In genomic region chr14:118706962-118707361, GRCm38 (mm10) we compare ENCODE assay signal across 7 mouse cellular contexts. TPM values are rescaled to one million over a fixed set of nuclear protein-coding genes. Genes with fewer than 3 reads are reported as not detected.
DNase-seq lines count a peak whose midpoint lies in the region; ATAC-seq lines count a peak whose summit lies in the region.

No protein-coding gene starts in this region.

- H3K9me3 ChIP-seq in kidney, embryonic 16.5 days (ENCODE audit: low read length): no peaks in the 10 kb centered on the region
- H3K9me3 ChIP-seq in embryonic facial prominence, embryonic 14.5 days (ENCODE audit: control insufficient read depth, low read length): no peaks in the 10 kb centered on the region
- H3K9me3 ChIP-seq in hindbrain, embryonic 13.5 days: no peaks in the 10 kb centered on the region
- H3K9me3 ChIP-seq in midbrain, embryonic 14.5 days (ENCODE audit: control insufficient read depth, low read length): no peaks in the 10 kb centered on the region

- H3K4me2 ChIP-seq in kidney, embryonic 16.5 days (replicated peaks; ENCODE audit: low read depth, low read length): peak overlapping the region; percentile 99
- peak overlapping the region; percentile 98; the same call in 1 of the 2 replicates for H3K4me2 ChIP-seq in embryonic facial prominence, embryonic 14.5 days (ENCODE audit: low read depth, low read length)
- H3K4me2 ChIP-seq in hindbrain, embryonic 13.5 days: peak overlapping the region; percentile 93
- peak overlapping the region; percentile 96 for H3K4me2 ChIP-seq in midbrain, embryonic 14.5 days (ENCODE audit: low read length)

- H3K27me3 ChIP-seq in kidney, embryonic 16.5 days (ENCODE audit: insufficient read depth, low read length): peaks cover 12% of the 10 kb centered on the region; the same call in 1 of the 2 replicates
- peaks cover 47% of the 10 kb centered on the region for H3K27me3 ChIP-seq in embryonic facial prominence, embryonic 14.5 days (replicated peaks; ENCODE audit: control insufficient read depth, insufficient read depth, low read length)
- peaks cover 45% of the 10 kb centered on the region for H3K27me3 ChIP-seq in hindbrain, embryonic 13.5 days
- H3K27me3 ChIP-seq in midbrain, embryonic 14.5 days (ENCODE audit: control insufficient read depth, insufficient read depth, low read length): peaks cover 15% of the 10 kb centered on the region

- 0 out of 2 replicates have a peak overlapping the region, but pooled peaks have one; percentile 69 for H3K9ac ChIP-seq in kidney, embryonic 16.5 days (replicated peaks; ENCODE audit: low read length)
- H3K9ac ChIP-seq in embryonic facial prominence, embryonic 14.5 days (ENCODE audit: low read depth, low read length): no peak overlapping the region
- H3K9ac ChIP-seq in hindbrain, embryonic 13.5 days: no peak overlapping the region
- no peak overlapping the region for H3K9ac ChIP-seq in midbrain, embryonic 14.5 days (replicated peaks; ENCODE audit: low read length)

- no peaks in the 10 kb centered on the region for H3K36me3 ChIP-seq in kidney, embryonic 16.5 days (ENCODE audit: insufficient read depth, low read length)
- no peaks in the 10 kb centered on the region for H3K36me3 ChIP-seq in embryonic facial prominence, embryonic 14.5 days (ENCODE audit: control insufficient read depth, insufficient read depth, low read length)
- H3K36me3 ChIP-seq in hindbrain, embryonic 13.5 days: no peaks in the 10 kb centered on the region
- no peaks in the 10 kb centered on the region for H3K36me3 ChIP-seq in midbrain, embryonic 14.5 days (ENCODE audit: control insufficient read depth, insufficient read depth, low read length)

- no peak overlapping the region for H3K27ac ChIP-seq in kidney, embryonic 16.5 days (ENCODE audit: low read length)
- no peak overlapping the region for H3K27ac ChIP-seq in embryonic facial prominence, embryonic 14.5 days (replicated peaks; ENCODE audit: low read depth, low read length)
- H3K27ac ChIP-seq in hindbrain, embryonic 13.5 days: no peak overlapping the region
- H3K27ac ChIP-seq in midbrain, embryonic 14.5 days (replicated peaks; ENCODE audit: low read depth, low read length): no peak overlapping the region

- peaks cover 15% of the 10 kb centered on the region for H3K4me1 ChIP-seq in kidney, embryonic 16.5 days (ENCODE audit: insufficient read depth, low read length)
- peaks cover 7% of the 10 kb centered on the region for H3K4me1 ChIP-seq in embryonic facial prominence, embryonic 14.5 days (ENCODE audit: control insufficient read depth, insufficient read depth, low read length)
- peaks cover 20% of the 10 kb centered on the region for H3K4me1 ChIP-seq in hindbrain, embryonic 13.5 days (replicated peaks)
- H3K4me1 ChIP-seq in midbrain, embryonic 14.5 days (ENCODE audit: control insufficient read depth, insufficient read depth, low read length): no peaks in the 10 kb centered on the region

- 86% methylated on average over 11 of the region's 11 CpGs for WGBS in kidney, embryonic 16.5 days
- 81% methylated on average over 11 of the region's 11 CpGs for WGBS in embryonic facial prominence, embryonic 14.5 days
- WGBS in hindbrain, embryonic 13.5 days: 87% methylated on average over 11 of the region's 11 CpGs
- WGBS in midbrain, embryonic 14.5 days: 83% methylated on average over 11 of the region's 11 CpGs

- DNase-seq in kidney, adult 11 months: no peak
- no peak for DNase-seq in embryonic facial prominence, embryonic 14.5 days (ENCODE audit: low spot score)
- no peak for DNase-seq in midbrain, embryonic 14.5 days
- no peak for DNase-seq in frontal cortex, postnatal 36 days (ENCODE audit: low spot score in 2 of 2)

- ATAC-seq in kidney, embryonic 16.5 days (ENCODE audit: low FRiP score, low TSS enrichment): no peak
- ATAC-seq in embryonic facial prominence, embryonic 14.5 days (ENCODE audit: low read depth): no peak
- no peak for ATAC-seq in hindbrain, embryonic 13.5 days (ENCODE audit: low FRiP score)
- no peak for ATAC-seq in midbrain, embryonic 14.5 days (ENCODE audit: low FRiP score, low TSS enrichment)
- no peak for ATAC-seq in megakaryocyte-erythroid progenitor cell, adult 5-6 weeks (replicated peaks; ENCODE audit: low FRiP score, low TSS enrichment, poor library complexity, severe bottlenecking)

- peak overlapping the region; percentile 71 for H3K4me3 ChIP-seq in kidney, embryonic 16.5 days (ENCODE audit: low read length)
- H3K4me3 ChIP-seq in embryonic facial prominence, embryonic 14.5 days (ENCODE audit: low read depth, low read length): no peak overlapping the region
- peak overlapping the region; percentile 69 for H3K4me3 ChIP-seq in hindbrain, embryonic 13.5 days
- H3K4me3 ChIP-seq in midbrain, embryonic 14.5 days (replicated peaks; ENCODE audit: low read depth, low read length): no peak overlapping the region

RNA-seq across cellular contexts. Expression of gene Abcc4, which starts 0.9 kb away (rescaled TPM):
- polyA plus RNA-seq in kidney, embryonic 16.5 days (2015; fragmentation: Nextera tagmentation; extraction: Ambion mirVana): 7.4 and 7.9 TPM in 2 replicates
- 3.4 and 3.9 TPM in 2 replicates for polyA plus RNA-seq in embryonic facial prominence, embryonic 14.5 days (2014; fragmentation: Nextera tagmentation; extraction: Ambion mirVana)
- 1.9 and 2.0 TPM in 2 replicates for polyA plus RNA-seq in hindbrain, embryonic 13.5 days (2015; fragmentation: Nextera tagmentation; extraction: Ambion mirVana)
- 1.1 and 2.1 TPM in 2 replicates for polyA plus RNA-seq in midbrain, embryonic 14.5 days (2014; fragmentation: Nextera tagmentation; extraction: Ambion mirVana)
- 20.5 and 25.4 TPM in 2 replicates for total RNA-seq in megakaryocyte-erythroid progenitor cell, adult 5-6 weeks (2014; fragmentation: Nextera tagmentation)
- 12.2 and 15.6 TPM in 2 replicates for total RNA-seq in megakaryocyte-erythroid progenitor cell, adult 5-6 weeks (2017)

Comparison
In these comparisons a context has a peak if more than half of its experiments do, and no peak if none do; other contexts are left out.
1. H3K4me3 ChIP-seq: peak in kidney, embryonic 16.5 days (single experiment) and hindbrain, embryonic 13.5 days (single experiment); none in embryonic facial prominence, embryonic 14.5 days (single experiment) and midbrain, embryonic 14.5 days (single experiment).
2. Peak in every context shown above with its lines, with median percentiles within 50 percentile points of each other: H3K4me2 ChIP-seq.